Comparison of ENCODE assay signal across 7 mouse cellular contexts in genomic region chr16:58669917-58670630, GRCm38 (mm10). TPM values are rescaled to one million over a fixed set of nuclear protein-coding genes. Genes with fewer than 3 reads are reported as not detected.
DNase-seq lines count a peak whose midpoint lies in the region; ATAC-seq lines count a peak whose summit lies in the region.

Gene Cpox (plus strand): TSS chr16:58670292.

- peak within 1 kb of the TSS; percentile 94 for H3K4me3 ChIP-seq in embryonic facial prominence, embryonic 11.5 days (ENCODE audit: low read depth, low read length)
- peak within 1 kb of the TSS; percentile 87 for H3K4me3 ChIP-seq in limb, embryonic 11.5 days (ENCODE audit: low read depth, low read length)
- peak within 1 kb of the TSS; percentile 86 for H3K4me3 ChIP-seq in midbrain, embryonic 14.5 days (replicated peaks; ENCODE audit: low read depth, low read length)

- under 1% methylated on average over 47 of the region's 51 CpGs for WGBS in embryonic facial prominence, embryonic 11.5 days
- under 1% methylated on average over 51 of the region's 51 CpGs for WGBS in limb, embryonic 11.5 days
- WGBS in midbrain, embryonic 14.5 days: under 1% methylated on average over 51 of the region's 51 CpGs

- peak; percentile 86 for DNase-seq in adrenal gland, postnatal 14 days
- DNase-seq in embryonic facial prominence, embryonic 11.5 days (ENCODE audit: low spot score): peak; percentile 87
- DNase-seq in heart, adult 11 months: peak; percentile 98
- peak; percentile 87 for DNase-seq in kidney, adult 18-20 months
- peak; percentile 86 for DNase-seq in limb, embryonic 11.5 days (ENCODE audit: low spot score)
- DNase-seq in midbrain, embryonic 14.5 days: peak; percentile 91
- DNase-seq in spleen, adult 18-20 months: peak; percentile 65 to 73

- no peaks in the 10 kb centered on the region for H3K27me3 ChIP-seq in embryonic facial prominence, embryonic 11.5 days (ENCODE audit: control insufficient read depth, insufficient read depth, low read length)
- no peaks in the 10 kb centered on the region for H3K27me3 ChIP-seq in limb, embryonic 11.5 days (ENCODE audit: control insufficient read depth, insufficient read depth, low read length)
- H3K27me3 ChIP-seq in midbrain, embryonic 14.5 days (ENCODE audit: control insufficient read depth, insufficient read depth, low read length): no peaks in the 10 kb centered on the region

- peaks cover 4% of the 10 kb centered on the region; the same call in 1 of the 2 replicates for H3K36me3 ChIP-seq in embryonic facial prominence, embryonic 11.5 days (replicated peaks; ENCODE audit: control insufficient read depth, insufficient read depth, low read depth, low read length)
- peaks cover 7% of the 10 kb centered on the region; the same call in 1 of the 2 replicates for H3K36me3 ChIP-seq in limb, embryonic 11.5 days (ENCODE audit: control insufficient read depth, insufficient read depth, low read length)
- peaks cover 22% of the 10 kb centered on the region for H3K36me3 ChIP-seq in midbrain, embryonic 14.5 days (ENCODE audit: control insufficient read depth, insufficient read depth, low read length)

- peak within 1 kb of the TSS; percentile 89 for H3K9ac ChIP-seq in embryonic facial prominence, embryonic 11.5 days (replicated peaks; ENCODE audit: low read length)
- H3K9ac ChIP-seq in limb, embryonic 11.5 days (ENCODE audit: low read length): peak within 1 kb of the TSS; percentile 82
- peak within 1 kb of the TSS; percentile 78 for H3K9ac ChIP-seq in midbrain, embryonic 14.5 days (replicated peaks; ENCODE audit: low read length)

- H3K4me2 ChIP-seq in embryonic facial prominence, embryonic 11.5 days (ENCODE audit: low read depth, low read length): peak within 1 kb of the TSS; percentile 77
- peak within 1 kb of the TSS; percentile 79 for H3K4me2 ChIP-seq in limb, embryonic 11.5 days (ENCODE audit: low read depth, severe bottlenecking)
- peak within 1 kb of the TSS; percentile 77 for H3K4me2 ChIP-seq in midbrain, embryonic 14.5 days (ENCODE audit: low read length)

- no peaks in the 10 kb centered on the region for H3K4me1 ChIP-seq in embryonic facial prominence, embryonic 11.5 days (ENCODE audit: control insufficient read depth, insufficient read depth, low read length)
- H3K4me1 ChIP-seq in limb, embryonic 11.5 days (ENCODE audit: control insufficient read depth, insufficient read depth, low read length): no peaks in the 10 kb centered on the region
- peaks cover 10% of the 10 kb centered on the region; the same call in 1 of the 2 replicates for H3K4me1 ChIP-seq in midbrain, embryonic 14.5 days (ENCODE audit: control insufficient read depth, insufficient read depth, low read length)

- H3K27ac ChIP-seq in embryonic facial prominence, embryonic 11.5 days (replicated peaks; ENCODE audit: low read depth, low read length): peak within 1 kb of the TSS; percentile 59; the same call in 1 of the 2 replicates
- H3K27ac ChIP-seq in limb, embryonic 11.5 days (replicated peaks; ENCODE audit: low read depth, low read length): peak within 1 kb of the TSS; percentile 59; the same call in 1 of the 2 replicates
- H3K27ac ChIP-seq in midbrain, embryonic 14.5 days (replicated peaks; ENCODE audit: low read depth, low read length): peak within 1 kb of the TSS; percentile 85

- no peaks in the 10 kb centered on the region for H3K9me3 ChIP-seq in embryonic facial prominence, embryonic 11.5 days (replicated peaks; ENCODE audit: control insufficient read depth, low read length)
- H3K9me3 ChIP-seq in limb, embryonic 11.5 days (ENCODE audit: control insufficient read depth, low read length): no peaks in the 10 kb centered on the region
- no peaks in the 10 kb centered on the region for H3K9me3 ChIP-seq in midbrain, embryonic 14.5 days (ENCODE audit: control insufficient read depth, low read length)

- peak; percentile 99 for ATAC-seq in embryonic facial prominence, embryonic 11.5 days (replicated peaks; ENCODE audit: insufficient number of reproducible peaks, low FRiP score, low TSS enrichment, low read depth)
- ATAC-seq in limb, embryonic 11.5 days (ENCODE audit: insufficient number of reproducible peaks, low FRiP score, low TSS enrichment, low read depth): peak; percentile 98
- ATAC-seq in midbrain, embryonic 14.5 days (ENCODE audit: low FRiP score, low TSS enrichment): peak; percentile 98

RNA-seq across cellular contexts. Expression of gene Cpox, which starts in this region (rescaled TPM):
- 20.5 and 27.8 TPM in 2 replicates for total RNA-seq in adrenal gland, postnatal 14 days (2021)
- 21.0 and 22.0 TPM in 2 replicates for polyA plus RNA-seq in embryonic facial prominence, embryonic 11.5 days (2014; fragmentation: Nextera tagmentation; extraction: Ambion mirVana)
- polyA plus RNA-seq in limb, embryonic 11.5 days (2014; fragmentation: Nextera tagmentation; extraction: Ambion mirVana): 21.9 and 23.5 TPM in 2 replicates
- 11.7 and 13.3 TPM in 2 replicates for polyA plus RNA-seq in midbrain, embryonic 14.5 days (2014; fragmentation: Nextera tagmentation; extraction: Ambion mirVana)

Comparison
In these comparisons a context has a peak if more than half of its experiments do, and no peak if none do; other contexts are left out.
1. Peak in every context shown above with its lines: DNase-seq, ATAC-seq, H3K4me3 ChIP-seq and H3K27ac ChIP-seq.